Mouse (Mus musculus): ENCODE data around the gene Itga4.

DNA sequence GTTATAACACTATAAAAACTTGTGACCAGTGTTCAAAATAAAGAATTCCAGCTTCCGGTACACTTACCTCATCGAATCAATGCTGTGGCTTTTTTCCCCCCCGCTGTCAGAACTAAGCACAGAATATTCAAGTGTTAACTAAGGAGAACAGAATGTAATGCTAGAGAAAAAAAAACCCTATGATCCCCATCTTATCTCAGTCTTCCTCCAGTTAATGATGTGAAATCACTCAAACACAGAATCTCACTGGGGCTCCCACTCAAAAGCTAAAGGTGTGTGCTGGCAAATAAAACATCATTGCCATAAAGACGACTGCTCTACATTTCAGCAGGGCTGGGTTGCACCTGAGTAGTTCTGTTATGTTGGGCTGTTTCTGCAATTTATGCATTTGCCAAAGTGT lies 16.6 kb downstream of the Itga4 start:
- TF ChIP-seq POLR2A (IDR thresholded peaks at IDR 0.05; ENCODE audit: control insufficient read depth in 1 of 2, insufficient read depth in 1 of 2, low read depth in 1 of 2, low read length in 2 of 2, poor library complexity in 1 of 2), result no peak
- TF ChIP-seq CTCF (IDR thresholded peaks at IDR 0.05 in 2 of 3, conservative IDR thresholded peaks at IDR 0.05 in 1 of 3; ENCODE audit: control insufficient read depth in 1 of 3, insufficient read depth in 1 of 3, low read depth in 2 of 3, low read length in 3 of 3, poor library complexity in 1 of 3, severe bottlenecking in 1 of 3), result no peak
- no peak for TF ChIP-seq POLR2AphosphoS5 (IDR thresholded peaks at IDR 0.05; ENCODE audit: borderline replicate concordance, low read depth, low read length)
- TF ChIP-seq E2F4 (IDR thresholded peaks at IDR 0.05; ENCODE audit: borderline replicate concordance, low read depth, low read length), result no peak
- no peak for TF ChIP-seq SIN3A (IDR thresholded peaks at IDR 0.05; ENCODE audit: low read length)
- TF ChIP-seq MAFK (IDR thresholded peaks at IDR 0.05; ENCODE audit: borderline replicate concordance, low read depth, low read length), result no peak

Measured in MEL (cell line).